Mouse (Mus musculus) spleen, postnatal 36 days (tissue): ENCODE measurements around the gene Mical3.

Source experiments
- DNase-seq, 2 experiments: peaks; one replicate each; pipeline ENCODE4 v3.0.0; 2022; ENCODE audit warnings: low spot score in 2 of 2, mixed read lengths in 1 of 2

Gene Mical3

DNA sequence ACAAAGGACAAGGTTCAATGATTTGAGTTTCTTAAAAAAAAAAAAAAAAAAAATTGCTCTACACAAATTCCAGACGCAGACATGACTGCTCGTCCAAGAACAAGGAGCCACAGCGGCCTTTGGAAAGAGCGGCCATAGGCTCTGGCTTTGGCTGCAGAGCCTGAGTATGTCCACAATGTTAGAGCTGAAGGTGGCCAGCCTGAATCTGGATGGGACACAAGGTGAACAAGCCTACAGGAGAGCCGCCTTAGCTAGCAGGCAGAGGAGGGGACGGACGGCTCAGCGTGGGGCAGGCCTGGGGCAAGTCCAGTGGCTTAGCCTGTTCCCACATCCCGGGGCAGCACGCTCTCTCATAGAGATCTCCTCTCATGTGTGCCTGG, 48.7 kb downstream of the Mical3 start:
- DNase-seq = no peak

DNA sequence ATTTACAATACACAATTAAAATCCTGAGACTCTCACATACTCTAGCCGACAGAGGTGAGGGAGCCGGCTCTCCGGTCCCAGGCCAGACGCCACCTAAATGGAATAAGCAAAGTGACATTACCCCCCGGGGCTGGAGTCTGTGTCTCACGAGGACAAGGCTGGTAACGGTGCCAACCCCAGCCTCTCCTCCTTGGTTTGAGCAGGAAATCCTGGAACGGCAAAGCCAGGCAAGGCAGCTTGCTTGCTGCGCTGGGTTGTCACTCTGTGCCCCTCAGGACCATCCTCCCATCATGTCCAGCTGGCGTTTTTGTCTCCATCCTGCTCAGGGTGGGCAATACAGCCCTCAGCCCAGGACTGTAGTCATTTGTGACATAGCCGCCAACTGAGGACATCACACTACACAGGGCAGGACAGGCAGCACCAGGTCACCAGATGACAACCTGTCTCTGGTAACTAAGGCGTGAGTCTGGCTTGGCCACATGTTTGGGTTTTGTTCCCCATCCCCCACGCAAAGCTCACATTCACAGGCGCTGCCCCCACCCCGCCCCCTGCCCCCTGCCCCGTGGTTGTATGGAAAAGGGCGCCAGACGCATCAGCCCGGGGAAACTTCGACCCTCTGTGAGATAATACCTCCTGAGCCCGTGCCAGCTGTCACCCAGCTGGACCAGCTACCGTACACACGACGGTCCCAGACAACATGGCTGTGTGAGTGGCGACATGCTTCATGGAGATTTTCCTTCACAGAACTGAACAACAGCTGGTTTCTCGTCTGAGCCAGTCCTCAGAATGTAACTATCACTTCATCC, 49.3 kb downstream of the Mical3 start:
- no peak for DNase-seq

- DNase-seq = no peak
These were observed 52.6 kb downstream of the Mical3 start for GRCm38 (mm10) chr6:121078175-121078574.

GRCm38 (mm10) chr6:121076929-121077566, 53.8 kb downstream of the Mical3 start:
- DNase-seq = peak; percentile 29 to 36

GRCm38 (mm10) chr6:121075763-121076162, 55.0 kb downstream of the Mical3 start:
- DNase-seq = no peak

DNA sequence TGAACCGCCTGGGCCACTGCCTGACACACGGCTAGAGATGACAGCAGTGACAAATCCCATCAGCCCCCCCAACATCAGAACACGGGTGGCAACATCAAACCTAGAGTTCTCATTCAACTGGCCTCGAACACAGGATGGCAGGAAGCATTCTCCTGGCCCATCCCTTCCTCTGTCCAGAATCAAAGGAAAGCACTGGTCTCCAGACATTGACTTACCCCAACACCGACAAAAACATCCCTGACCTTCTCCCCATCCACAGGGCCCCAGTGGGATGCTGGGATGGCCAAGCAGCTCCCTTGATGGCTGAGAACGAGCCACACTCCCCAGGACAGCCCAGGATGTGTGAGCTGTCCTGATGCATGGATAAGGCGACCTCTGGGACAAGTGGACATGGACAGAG, 57.5 kb downstream of the Mical3 start:
- DNase-seq = no peak

DNA sequence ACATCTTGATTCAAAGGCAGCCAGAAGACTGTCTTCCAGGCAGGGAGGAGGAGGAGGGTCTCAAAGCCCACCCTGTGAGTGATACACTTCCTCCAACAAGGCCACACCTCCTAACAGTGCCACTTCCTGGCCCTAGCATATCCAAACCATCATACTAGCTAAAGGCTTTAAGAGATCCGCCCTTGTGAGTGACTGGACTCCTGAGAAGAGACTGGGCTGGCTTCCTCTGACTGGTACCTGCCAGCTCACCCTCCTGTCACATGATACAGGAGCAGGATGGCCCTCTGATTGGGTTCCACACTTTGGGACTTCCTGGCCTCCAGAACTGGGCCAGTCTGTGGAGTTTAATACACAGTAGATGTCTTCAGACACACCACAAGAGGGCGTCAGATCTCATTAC, 58.2 kb downstream of the Mical3 start:
- no peak for DNase-seq

DNA sequence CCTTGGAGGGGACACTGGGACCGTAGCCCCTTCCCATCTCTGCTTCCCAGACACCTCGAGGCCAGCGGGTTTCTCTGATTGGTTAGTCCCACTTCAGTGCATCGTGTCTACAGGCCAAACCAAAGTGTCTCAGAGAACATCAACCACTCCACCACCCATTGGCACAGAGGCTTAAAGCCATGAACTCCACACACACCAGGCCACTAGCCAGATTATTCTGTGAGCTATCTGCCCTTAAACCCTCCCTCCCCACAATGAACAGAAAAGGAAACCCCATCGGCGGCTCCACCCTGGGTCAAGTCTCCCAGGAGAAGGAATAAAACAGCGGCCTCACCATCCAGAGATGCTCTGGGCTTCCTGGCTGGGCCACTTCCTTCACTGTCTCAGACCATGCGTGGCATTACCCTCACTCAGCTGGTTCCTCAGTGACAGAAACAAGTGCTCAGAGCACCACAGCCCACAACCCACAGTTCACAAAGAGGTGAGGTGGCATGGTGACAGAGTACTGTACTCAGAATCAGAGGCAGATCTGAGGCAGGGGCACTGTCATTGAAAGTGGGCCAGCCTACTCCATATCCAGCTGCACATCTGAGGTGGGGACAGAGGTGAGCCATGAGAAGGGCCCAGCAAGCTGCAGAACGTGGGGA, 60.1 kb downstream of the Mical3 start:
- DNase-seq = peak; percentile 45 to 51

- no peak for DNase-seq
These were observed 61.6 kb downstream of the Mical3 start for GRCm38 (mm10) chr6:121069156-121069555.

- DNase-seq = no peak
These were observed 62.7 kb downstream of the Mical3 start for GRCm38 (mm10) chr6:121068087-121068464.

DNA sequence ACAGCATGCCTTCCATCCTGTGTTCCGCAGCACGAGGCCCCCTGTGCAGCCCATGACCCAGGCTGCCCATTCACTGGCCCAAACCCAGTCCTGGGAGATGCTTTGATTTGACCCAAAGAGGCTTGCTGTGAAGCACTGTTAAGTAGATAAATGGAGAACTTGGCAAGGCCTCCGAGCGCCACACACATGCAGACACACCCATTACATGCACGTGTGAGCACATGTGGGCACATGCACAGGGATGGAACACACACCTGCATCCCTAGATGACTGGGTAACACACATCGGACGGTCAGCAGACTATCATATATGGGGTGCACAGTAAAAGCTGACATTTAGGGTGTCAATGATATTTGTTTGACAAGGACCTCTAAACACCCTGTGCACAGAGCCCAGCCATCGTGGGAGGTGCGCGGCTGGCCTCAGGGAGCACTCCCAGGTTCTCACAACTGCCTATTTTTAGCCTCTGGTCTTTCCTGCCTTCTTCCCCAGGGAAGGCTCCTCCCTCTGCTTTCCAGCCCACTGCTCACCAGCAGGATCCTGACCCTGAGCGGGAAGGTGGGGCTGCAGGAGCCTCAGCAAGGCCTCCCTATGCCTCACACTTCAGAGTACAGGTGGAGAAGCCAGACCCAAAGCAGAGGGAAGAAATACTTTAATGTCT, 63.2 kb downstream of the Mical3 start:
- DNase-seq = peak; percentile 31 to 35

DNA sequence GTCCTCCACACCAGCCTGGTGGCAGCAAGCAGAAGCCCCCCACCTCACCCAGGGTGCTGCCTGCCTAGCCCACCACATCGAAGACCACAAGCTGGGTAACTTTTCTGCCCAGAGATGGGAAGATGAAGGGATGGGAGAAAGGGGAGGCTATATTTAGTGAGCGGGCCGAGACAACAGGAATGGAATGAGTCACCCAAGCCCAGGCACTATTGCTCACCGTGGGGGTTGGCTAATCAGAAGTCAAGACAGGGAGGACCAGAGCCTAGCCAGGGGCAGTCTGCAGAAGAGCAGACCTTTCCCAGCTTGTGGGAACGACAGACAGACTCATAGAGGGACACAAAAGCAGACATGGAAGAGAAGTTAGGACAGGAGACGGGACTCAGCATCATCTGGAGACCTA, 64.0 kb downstream of the Mical3 start:
- no peak for DNase-seq

GRCm38 (mm10) chr6:121064356-121065015, 66.3 kb downstream of the Mical3 start:
- DNase-seq = peak in 1 of 2 experiments; percentile 41

- no peak for DNase-seq
These were observed 67.0 kb downstream of the Mical3 start for GRCm38 (mm10) chr6:121063771-121064170.

- DNase-seq = peak; percentile 53 to 58
These were observed 67.8 kb downstream of the Mical3 start for GRCm38 (mm10) chr6:121062891-121063408.

- no peak for DNase-seq
These were observed 72.8 kb downstream of the Mical3 start for GRCm38 (mm10) chr6:121058039-121058438.

DNA sequence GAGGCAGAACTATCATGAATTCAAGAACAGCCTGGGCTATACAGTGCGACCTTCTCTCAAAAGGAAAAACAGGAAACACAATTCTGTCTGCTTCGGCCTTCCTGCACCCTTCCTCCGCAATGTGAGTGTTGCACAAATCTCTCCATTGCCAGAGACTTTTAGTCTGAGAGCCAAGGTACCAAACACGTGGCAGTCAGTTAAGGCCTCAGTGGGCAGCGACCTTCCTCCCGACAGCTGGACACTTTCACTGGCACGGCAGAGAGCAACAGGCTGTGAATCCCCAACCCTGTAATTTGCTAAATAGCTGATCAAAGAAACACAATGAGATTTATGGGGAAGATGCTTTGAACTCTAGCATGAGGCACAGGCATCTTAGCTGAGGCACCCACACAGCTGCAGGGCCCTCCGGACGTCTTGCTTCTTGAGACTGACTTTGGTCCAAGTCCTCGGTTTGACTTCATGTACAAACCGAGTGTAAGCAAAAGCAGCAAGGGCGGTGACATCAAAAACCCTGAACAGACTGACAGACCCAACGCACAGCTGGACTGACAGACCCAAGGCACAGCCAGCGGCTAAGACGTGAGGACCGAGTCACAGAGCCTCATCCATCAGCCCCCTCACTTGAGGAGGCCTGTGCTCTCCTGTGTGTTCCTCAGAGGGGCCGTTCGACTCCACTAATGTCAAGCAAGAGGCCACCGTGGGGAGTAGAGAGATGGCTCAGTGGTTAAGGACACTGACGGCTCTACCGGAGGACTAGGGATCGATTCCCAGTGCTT, 73.4 kb downstream of the Mical3 start:
- no peak for DNase-seq

GRCm38 (mm10) chr6:121055496-121055895, 75.3 kb downstream of the Mical3 start:
- no peak for DNase-seq

GRCm38 (mm10) chr6:121054908-121055307, 75.9 kb downstream of the Mical3 start:
- DNase-seq = no peak

DNA sequence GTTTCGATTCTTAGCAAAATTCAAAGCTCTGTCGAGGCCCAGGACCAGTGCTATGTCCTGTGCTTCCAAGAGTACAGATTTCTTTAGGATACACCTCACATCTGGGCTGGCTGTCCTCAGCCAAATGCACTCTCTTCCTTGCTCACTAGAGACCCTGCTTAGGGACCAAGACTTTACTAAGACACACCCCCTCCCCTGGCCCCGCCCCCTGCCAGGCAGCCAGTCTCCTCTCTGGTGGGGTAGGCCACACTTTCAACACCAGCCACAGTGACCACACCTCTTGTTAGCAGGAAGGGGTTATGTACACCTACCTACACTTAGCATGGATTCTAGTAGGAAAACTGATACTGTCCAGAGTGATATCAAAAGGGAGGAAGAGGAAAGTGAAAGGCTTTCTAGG, 76.5 kb downstream of the Mical3 start:
- no peak for DNase-seq
